Mouse (Mus musculus) liver, adult (tissue): ENCODE measurements around the gene Abcc10.

Experiments used
- GATA4 ChIP-seq: IDR thresholded peaks from 2 replicates; pipeline ENCODE4 v1.6.1; 2014; ENCODE audit warnings: mild to moderate bottlenecking, low read length; ENCODE audit not compliant: insufficient replicate concordance

Abcc10 gene

GRCm38 (mm10) chr17:46297364-46298219 lies 30.6 kb downstream of the Abcc10 start, which contains the start of gene Dlk2:
TSS of gene Dlk2 (plus strand) at chr17:46297421.
- no peak for TF ChIP-seq GATA4

GRCm38 (mm10) chr17:46297028-46297363 lies 31.2 kb downstream of the Abcc10 start:
- TF ChIP-seq GATA4 = no peak

GRCm38 (mm10) chr17:46296601-46297000 lies 31.6 kb downstream of the Abcc10 start:
- TF ChIP-seq GATA4 = no peak

- TF ChIP-seq GATA4 = no peak
Observed at GRCm38 (mm10) chr17:46287678-46288095, 40.5 kb downstream of the Abcc10 start.

GRCm38 (mm10) chr17:46285407-46285806 lies 42.7 kb downstream of the Abcc10 start:
- no peak for TF ChIP-seq GATA4

GRCm38 (mm10) chr17:46284653-46285052 lies 43.5 kb downstream of the Abcc10 start:
- TF ChIP-seq GATA4 = no peak

GRCm38 (mm10) chr17:46283911-46284310 lies 44.2 kb downstream of the Abcc10 start:
- TF ChIP-seq GATA4 = no peak

- no peak for TF ChIP-seq GATA4
Observed at GRCm38 (mm10) chr17:46283140-46283539, 45.0 kb downstream of the Abcc10 start.

- no peak for TF ChIP-seq GATA4
Observed at GRCm38 (mm10) chr17:46282483-46283123, 45.5 kb downstream of the Abcc10 start, which contains the start of gene Tjap1. TSS of gene Tjap1 (minus strand) at chr17:46283026.

GRCm38 (mm10) chr17:46278011-46278765 lies 50.0 kb downstream of the Abcc10 start:
- no peak for TF ChIP-seq GATA4

- no peak for TF ChIP-seq GATA4
Observed at GRCm38 (mm10) chr17:46277586-46277985, 50.6 kb downstream of the Abcc10 start.

GRCm38 (mm10) chr17:46275506-46275905 lies 52.6 kb downstream of the Abcc10 start:
- no peak for TF ChIP-seq GATA4

GRCm38 (mm10) chr17:46275034-46275433 lies 53.1 kb downstream of the Abcc10 start:
- no peak for TF ChIP-seq GATA4

- no peak for TF ChIP-seq GATA4
Observed at GRCm38 (mm10) chr17:46274465-46274864, 53.7 kb downstream of the Abcc10 start.

- TF ChIP-seq GATA4 = no peak
Observed at GRCm38 (mm10) chr17:46273803-46274236, 54.3 kb downstream of the Abcc10 start.
